Mouse (Mus musculus) hindbrain, embryonic 16.5 days (tissue): ENCODE measurements around the gene Mrps35. TPM values are rescaled to one million over a fixed set of nuclear protein-coding genes. Genes with fewer than 3 reads are reported as not detected.

Source experiments
- ATAC-seq: fragments of 200-750 bp; cut with Nextera tagmentation; 2 replicates; pipeline ENCODE4 v1.8.0; 2017; ENCODE audit warnings: moderate TSS enrichment, moderate library complexity
- H3K27ac ChIP-seq: fragments of 300-500 bp; sonication (generic); 2 replicates; pipeline ENCODE4 v1.5.1; 2014; ENCODE audit warnings: low read depth, mild to moderate bottlenecking, control low read depth, low read length, moderate library complexity
- H3K27me3 ChIP-seq: fragments of 300-500 bp; sonication (generic); replicated peaks from 2 replicates; pipeline ENCODE4 v1.6.1; 2014; ENCODE audit warnings: low read length; ENCODE audit not compliant: control insufficient read depth, insufficient read depth
- H3K36me3 ChIP-seq: fragments of 300-500 bp; sonication (generic); 2 replicates; pipeline ENCODE4 v1.6.1; 2014; ENCODE audit warnings: mild to moderate bottlenecking, low read length, moderate library complexity, mixed read lengths; ENCODE audit not compliant: control insufficient read depth, insufficient read depth
- H3K4me1 ChIP-seq: fragments of 300-500 bp; sonication (generic); 2 replicates; pipeline ENCODE4 v1.6.1; 2014; ENCODE audit warnings: low read depth, low read length; ENCODE audit not compliant: control insufficient read depth, insufficient read depth
- H3K4me2 ChIP-seq: fragments of 300-500 bp; sonication (generic); 2 replicates; pipeline ENCODE4 v1.6.1; 2014; ENCODE audit warnings: mild to moderate bottlenecking, low read length, control low read depth, moderate library complexity
- H3K4me3 ChIP-seq: fragments of 300-500 bp; sonication (generic); 2 replicates; pipeline ENCODE4 v1.5.1; 2014; ENCODE audit warnings: mild to moderate bottlenecking, low read length, control low read depth, moderate library complexity
- H3K9ac ChIP-seq: fragments of 300-500 bp; sonication (generic); 2 replicates; pipeline ENCODE4 v1.6.1; 2014; ENCODE audit warnings: low read depth, mild to moderate bottlenecking, control low read depth, low read length, moderate library complexity
- H3K9me3 ChIP-seq: fragments of 300-500 bp; sonication (generic); 2 replicates; pipeline ENCODE4 v1.6.1; 2014; ENCODE audit warnings: mild to moderate bottlenecking, low read length, moderate library complexity; ENCODE audit not compliant: control insufficient read depth
- WGBS: fragments of 180-500 bp; shearing (Covaris S2); extraction: QIAGEN DNeasy Blood & Tissue Kit; methylation state at CpG from one replicate; pipeline ENCODE4 v1.1.7; 2014; 5-methylcytosine and 5-hydroxymethylcytosine counted together
- polyA plus RNA-seq: library from polyadenylated mRNA; unstranded; fragments of >200 nt; fragmentation: Nextera tagmentation; extraction: Ambion mirVana; gene quantifications from 2 replicates; pipeline ENCODE4 v1.2.1, GENCODE M21; 2015

Mrps35 gene
- polyA plus RNA-seq, 1 experiment from 2014 or later, result 81.6 TPM

DNA sequence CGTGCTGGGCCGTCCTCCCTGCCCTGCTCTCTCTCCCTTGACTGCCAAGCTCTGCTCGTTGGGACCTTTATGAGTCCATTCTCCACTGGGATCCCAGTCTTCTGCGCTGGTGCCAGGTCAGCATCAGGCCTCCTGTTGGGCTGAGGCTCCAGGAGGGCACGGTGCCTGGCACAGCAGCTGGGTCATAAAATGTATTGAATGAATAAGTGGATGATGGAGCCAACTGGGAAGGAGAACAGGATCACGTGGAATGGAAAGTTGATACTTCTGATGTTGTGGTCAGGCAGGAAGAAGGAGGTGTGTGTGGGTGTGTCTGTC lies 22.3 kb downstream of the Mrps35 start:
- Histone ChIP-seq H3K9me3 (no peaks in the 10 kb centered on the region), H3K4me3 (no peak overlapping the region), H3K27me3 (no peaks in the 10 kb centered on the region), H3K4me2 (no peak overlapping the region), H3K4me1 (no peaks in the 10 kb centered on the region), H3K27ac (no peak overlapping the region), H3K9ac (no peak overlapping the region), H3K36me3 (peaks cover 16% of the 10 kb centered on the region)
- 87% methylated on average over 6 of the region's 6 CpGs for WGBS
- no peak for ATAC-seq

- Histone ChIP-seq H3K4me3 (no peak overlapping the region), H3K4me1 (no peaks in the 10 kb centered on the region), H3K27me3 (no peaks in the 10 kb centered on the region), H3K4me2 (no peak overlapping the region), H3K9ac (no peak overlapping the region), H3K36me3 (peaks cover 8% of the 10 kb centered on the region), H3K9me3 (no peaks in the 10 kb centered on the region), H3K27ac (no peak overlapping the region)
- WGBS, result 34% methylated on average over 5 of the region's 5 CpGs
- peak; percentile 45; the same call in 1 of the 2 replicates for ATAC-seq
These were observed 33.3 kb downstream of the Mrps35 start for GRCm38 (mm10) chr6:147075808-147076387.

- no peak overlapping the region for H3K9ac ChIP-seq
- H3K27me3 ChIP-seq, result no peaks in the 10 kb centered on the region
- H3K4me3 ChIP-seq, result no peak overlapping the region
- H3K36me3 ChIP-seq, result no peaks in the 10 kb centered on the region; the same call in 1 of the 2 replicates
- H3K27ac ChIP-seq, result no peak overlapping the region
- H3K4me2 ChIP-seq, result no peak overlapping the region
- no peaks in the 10 kb centered on the region for H3K9me3 ChIP-seq
- no peak for ATAC-seq
- no peaks in the 10 kb centered on the region for H3K4me1 ChIP-seq
- WGBS, result 61% methylated on average over 8 of the region's 8 CpGs
These were observed 34.3 kb downstream of the Mrps35 start for GRCm38 (mm10) chr6:147076878-147077277.

- ATAC-seq, result no peak
- Histone ChIP-seq H3K36me3 (no peaks in the 10 kb centered on the region), H3K4me1 (no peaks in the 10 kb centered on the region), H3K27me3 (no peaks in the 10 kb centered on the region), H3K9me3 (no peaks in the 10 kb centered on the region), H3K27ac (no peak overlapping the region), H3K4me2 (no peak overlapping the region), H3K9ac (no peak overlapping the region), H3K4me3 (no peak overlapping the region)
- 88% methylated on average over 10 of the region's 10 CpGs for WGBS
These were observed 37.4 kb downstream of the Mrps35 start for GRCm38 (mm10) chr6:147079919-147080318.

DNA sequence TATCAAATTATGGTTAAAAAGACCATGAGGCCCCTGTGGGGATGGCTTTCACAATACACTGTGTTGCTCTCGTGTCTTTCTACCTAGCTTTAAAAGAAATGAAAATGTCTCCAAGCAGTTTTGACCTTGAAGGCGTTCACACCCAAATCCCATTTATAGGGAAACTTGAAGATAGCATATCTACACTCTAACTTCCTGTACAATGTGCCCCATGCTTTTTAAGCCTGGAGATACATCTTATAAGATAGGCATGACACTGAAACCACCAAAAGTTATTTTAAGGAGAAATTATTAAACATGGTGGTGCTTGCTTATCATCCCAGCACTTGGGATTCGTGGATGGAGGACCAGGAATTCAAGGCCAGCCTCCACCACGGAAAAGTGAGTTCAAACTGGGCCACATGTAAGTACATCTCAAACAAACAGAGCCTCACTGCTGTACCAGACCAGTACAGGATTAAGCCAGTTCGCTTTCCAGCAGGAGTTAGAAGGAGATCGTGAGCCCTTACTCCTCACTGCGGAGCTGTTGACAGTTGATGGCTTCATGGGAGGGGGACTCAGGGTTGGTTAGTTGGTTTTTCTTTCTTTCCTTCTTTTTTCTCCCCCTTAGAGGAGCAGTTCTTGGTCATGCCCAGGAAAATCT lies 43.0 kb downstream of the Mrps35 start:
- 65% methylated on average over 7 of the region's 7 CpGs for WGBS
- no peaks in the 10 kb centered on the region for H3K36me3 ChIP-seq
- no peak for ATAC-seq

DNA sequence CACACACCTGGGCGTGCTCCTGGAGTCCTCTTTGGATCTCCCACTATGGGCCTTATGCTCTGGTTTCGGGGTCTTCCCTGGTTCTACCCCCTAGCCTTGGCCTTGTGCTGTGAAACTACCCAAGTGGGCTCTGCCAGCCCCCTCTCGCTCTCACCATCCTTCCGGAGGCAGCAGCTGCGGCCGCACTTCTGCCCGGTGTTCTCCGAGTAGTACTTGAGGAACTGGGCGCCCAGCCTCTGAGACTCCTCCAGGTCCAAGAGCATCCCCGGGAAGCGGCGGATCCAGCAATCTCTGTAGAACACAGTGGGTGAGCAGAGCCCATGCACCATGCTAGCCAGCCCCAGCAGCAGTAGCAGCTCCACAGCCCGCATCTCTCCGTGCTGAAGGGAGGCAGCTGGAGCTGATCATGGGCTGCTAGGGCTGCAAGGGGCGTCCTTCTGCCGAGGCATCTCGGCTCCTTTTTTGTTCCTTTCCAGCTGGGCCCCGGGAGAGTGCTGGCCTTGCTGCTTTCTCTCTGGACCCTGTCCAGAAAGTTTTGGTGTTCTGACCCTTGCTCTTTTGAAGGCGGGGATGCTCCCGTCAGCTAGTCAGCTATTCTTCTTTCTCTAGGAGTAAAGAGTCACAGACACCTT lies 44.1 kb downstream of the Mrps35 start, which contains the start of gene Mansc4:
TSS of gene Mansc4 (minus strand) at position 439 of the 632 bp plus-strand sequence.
- Histone ChIP-seq H3K9me3 (no peaks in the 10 kb centered on the region), H3K27me3 (no peaks in the 10 kb centered on the region), H3K4me3 (peak within 1 kb of the TSS; percentile 19; the same call in 1 of the 2 replicates), H3K4me2 (peak within 1 kb of the TSS; percentile 58), H3K9ac (peak within 1 kb of the TSS; percentile 45; the same call in 1 of the 2 replicates), H3K27ac (no peak within 1 kb of the TSS), H3K4me1 (peaks cover 14% of the 10 kb centered on the region), H3K36me3 (no peaks in the 10 kb centered on the region)
- WGBS, result 7% methylated on average over 20 of the region's 20 CpGs
- no peak for ATAC-seq

More for the DNA sequence above, 43.0 kb downstream of the Mrps35 start:
- Histone ChIP-seq H3K27ac (no peak overlapping the region), H3K27me3 (no peaks in the 10 kb centered on the region), H3K4me2 (no peak overlapping the region), H3K4me1 (peaks cover 10% of the 10 kb centered on the region), H3K4me3 (no peak overlapping the region), H3K9ac (no peak overlapping the region), H3K9me3 (no peaks in the 10 kb centered on the region)

DNA sequence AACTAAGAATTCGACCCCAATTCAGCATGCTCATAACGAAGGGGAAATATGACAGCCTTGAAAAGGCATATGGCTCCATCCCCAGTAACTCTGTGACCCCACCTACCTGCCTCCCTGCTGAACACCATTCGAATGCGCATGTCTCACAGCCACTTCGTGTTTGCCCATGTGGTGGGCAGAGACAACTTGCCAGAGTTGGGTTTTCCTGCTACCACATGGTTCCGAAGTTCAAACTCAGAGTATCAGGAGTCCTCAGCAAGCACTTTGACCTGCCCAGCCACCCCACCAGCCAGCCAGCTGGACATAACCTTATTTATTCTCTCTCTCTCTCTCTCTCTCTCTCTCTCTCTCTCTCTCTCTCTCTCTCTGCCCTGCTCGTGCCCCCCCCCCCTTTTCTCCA lies 45.2 kb downstream of the Mrps35 start:
- Histone ChIP-seq H3K4me2 (no peak overlapping the region), H3K9ac (no peak overlapping the region), H3K36me3 (no peaks in the 10 kb centered on the region), H3K4me3 (no peak overlapping the region), H3K4me1 (peaks cover 21% of the 10 kb centered on the region), H3K27me3 (no peaks in the 10 kb centered on the region), H3K9me3 (no peaks in the 10 kb centered on the region), H3K27ac (no peak overlapping the region)
- WGBS, result 42% methylated on average over 6 of the region's 7 CpGs
- no peak for ATAC-seq

GRCm38 (mm10) chr6:147088517-147088916 lies 46.0 kb downstream of the Mrps35 start:
- Histone ChIP-seq H3K36me3 (no peaks in the 10 kb centered on the region), H3K4me2 (no peak overlapping the region), H3K4me1 (peaks cover 24% of the 10 kb centered on the region), H3K27ac (no peak overlapping the region), H3K9me3 (no peaks in the 10 kb centered on the region), H3K9ac (no peak overlapping the region), H3K4me3 (no peak overlapping the region), H3K27me3 (no peaks in the 10 kb centered on the region)
- no peak for ATAC-seq
- WGBS, result 78% methylated on average over 3 of the region's 3 CpGs

GRCm38 (mm10) chr6:147090191-147090590 lies 47.6 kb downstream of the Mrps35 start:
- no peaks in the 10 kb centered on the region for H3K36me3 ChIP-seq
- WGBS, result 63% methylated on average over 5 of the region's 5 CpGs
- no peaks in the 10 kb centered on the region for H3K27me3 ChIP-seq
- peaks cover 35% of the 10 kb centered on the region for H3K4me1 ChIP-seq
- peak overlapping the region; percentile 89 for H3K4me2 ChIP-seq
- H3K27ac ChIP-seq, result no peak overlapping the region; the same call in 1 of the 2 replicates
- peak overlapping the region; percentile 94; the same call in 1 of the 2 replicates for H3K9ac ChIP-seq
- peak overlapping the region; percentile 65 for H3K4me3 ChIP-seq
- ATAC-seq, result no peak
- no peaks in the 10 kb centered on the region for H3K9me3 ChIP-seq
